9 mouse cellular contexts compared by ENCODE assay signal in genomic region chr6:16359464-16359863, GRCm38 (mm10).
DNase-seq lines count a peak whose midpoint lies in the region; ATAC-seq lines count a peak whose summit lies in the region.
"Had no signal": no experiment of that assay in that cellular context is flagged by ENCODE, and none has a peak within 500 bp of the region (broad histone marks: within the 10 kb centered on the region; RNA-seq: fewer than 3 reads in every experiment).

No protein-coding gene starts in this region.

- H3K9me3 ChIP-seq in heart, embryonic 16.5 days (replicated peaks; ENCODE audit: control insufficient read depth, low read length) = no peaks in the 10 kb centered on the region
- no peaks in the 10 kb centered on the region for H3K9me3 ChIP-seq in embryonic facial prominence, embryonic 11.5 days (replicated peaks; ENCODE audit: control insufficient read depth, low read length)
- H3K9me3 ChIP-seq in hindbrain, embryonic 16.5 days (ENCODE audit: control insufficient read depth, low read length) = no peaks in the 10 kb centered on the region
- H3K9me3 ChIP-seq in midbrain, embryonic 13.5 days = no peaks in the 10 kb centered on the region

- H3K27ac ChIP-seq in heart, embryonic 16.5 days (ENCODE audit: low read length) = no peak overlapping the region
- H3K27ac ChIP-seq in embryonic facial prominence, embryonic 11.5 days (replicated peaks; ENCODE audit: low read depth, low read length) = no peak overlapping the region
- H3K27ac ChIP-seq in hindbrain, embryonic 16.5 days (ENCODE audit: low read depth, low read length) = no peak overlapping the region
- H3K27ac ChIP-seq in midbrain, embryonic 13.5 days = no peak overlapping the region

- peak overlapping the region; percentile 38 for H3K4me3 ChIP-seq in heart, embryonic 16.5 days (ENCODE audit: low read length)
- peak overlapping the region; percentile 16 for H3K4me3 ChIP-seq in embryonic facial prominence, embryonic 11.5 days (ENCODE audit: low read depth, low read length)
- peak overlapping the region; percentile 35 for H3K4me3 ChIP-seq in hindbrain, embryonic 16.5 days (ENCODE audit: low read length)
- H3K4me3 ChIP-seq in midbrain, embryonic 13.5 days (replicated peaks) = peak overlapping the region; percentile 24

- no peaks in the 10 kb centered on the region for H3K36me3 ChIP-seq in heart, embryonic 16.5 days (ENCODE audit: control insufficient read depth, insufficient read depth)
- H3K36me3 ChIP-seq in embryonic facial prominence, embryonic 11.5 days (replicated peaks; ENCODE audit: control insufficient read depth, insufficient read depth, low read depth, low read length) = no peaks in the 10 kb centered on the region
- H3K36me3 ChIP-seq in hindbrain, embryonic 16.5 days (ENCODE audit: control insufficient read depth, insufficient read depth, low read length) = no peaks in the 10 kb centered on the region
- H3K36me3 ChIP-seq in midbrain, embryonic 13.5 days = no peaks in the 10 kb centered on the region

- no peaks in the 10 kb centered on the region for H3K4me1 ChIP-seq in heart, embryonic 16.5 days (ENCODE audit: control insufficient read depth, insufficient read depth, low read length)
- no peaks in the 10 kb centered on the region for H3K4me1 ChIP-seq in embryonic facial prominence, embryonic 11.5 days (ENCODE audit: control insufficient read depth, insufficient read depth, low read length)
- no peaks in the 10 kb centered on the region for H3K4me1 ChIP-seq in hindbrain, embryonic 16.5 days (ENCODE audit: control insufficient read depth, insufficient read depth, low read depth, low read length)
- no peaks in the 10 kb centered on the region for H3K4me1 ChIP-seq in midbrain, embryonic 13.5 days (replicated peaks)

- no peak overlapping the region for H3K9ac ChIP-seq in heart, embryonic 16.5 days (ENCODE audit: low read length)
- H3K9ac ChIP-seq in embryonic facial prominence, embryonic 11.5 days (replicated peaks; ENCODE audit: low read length) = no peak overlapping the region
- H3K9ac ChIP-seq in hindbrain, embryonic 16.5 days (ENCODE audit: low read depth, low read length) = no peak overlapping the region
- no peak overlapping the region for H3K9ac ChIP-seq in midbrain, embryonic 13.5 days (replicated peaks)

- peak overlapping the region; percentile 52 for H3K4me2 ChIP-seq in heart, embryonic 16.5 days (ENCODE audit: low read depth, low read length)
- H3K4me2 ChIP-seq in embryonic facial prominence, embryonic 11.5 days (ENCODE audit: low read depth, low read length) = no peak overlapping the region; the same call in 1 of the 2 replicates
- peak overlapping the region; percentile 44 for H3K4me2 ChIP-seq in hindbrain, embryonic 16.5 days (ENCODE audit: low read length)
- peak overlapping the region; percentile 46 for H3K4me2 ChIP-seq in midbrain, embryonic 13.5 days (replicated peaks)

- 80% methylated on average over 6 of the region's 7 CpGs for WGBS in heart, embryonic 16.5 days
- 84% methylated on average over 3 of the region's 7 CpGs for WGBS in embryonic facial prominence, embryonic 11.5 days
- WGBS in hindbrain, embryonic 16.5 days = 78% methylated on average over 3 of the region's 7 CpGs
- 61% methylated on average over 6 of the region's 7 CpGs for WGBS in midbrain, embryonic 13.5 days

- ATAC-seq in heart, embryonic 16.5 days (replicated peaks; ENCODE audit: extremely low read depth, insufficient read depth, low FRiP score) = no peak
- ATAC-seq in embryonic facial prominence, embryonic 11.5 days (replicated peaks; ENCODE audit: insufficient number of reproducible peaks, low FRiP score, low TSS enrichment, low read depth) = no peak
- peak; percentile 64; the same call in 1 of the 2 replicates for ATAC-seq in hindbrain, embryonic 16.5 days
- ATAC-seq in midbrain, embryonic 13.5 days = peak; percentile 66
- no peak for ATAC-seq in inflammation-experienced regulatory T-cells, adult 6 months
- no peak for ATAC-seq in monocyte, adult 5-6 weeks (replicated peaks; ENCODE audit: insufficient number of reproducible peaks, low FRiP score, low TSS enrichment, poor library complexity, severe bottlenecking)

- no peak for DNase-seq in heart, adult 9 months (ENCODE audit: low spot score in 2 of 2)
- no peak for DNase-seq in embryonic facial prominence, embryonic 11.5 days (ENCODE audit: low spot score)
- DNase-seq in kidney, postnatal 36 days = no peak
- DNase-seq: adrenal gland, postnatal 14 days had no signal

- H3K27me3 ChIP-seq in heart, embryonic 16.5 days (ENCODE audit: control insufficient read depth, insufficient read depth, low read length) = no peaks in the 10 kb centered on the region
- no peaks in the 10 kb centered on the region for H3K27me3 ChIP-seq in embryonic facial prominence, embryonic 11.5 days (ENCODE audit: control insufficient read depth, insufficient read depth, low read length)
- no peaks in the 10 kb centered on the region for H3K27me3 ChIP-seq in hindbrain, embryonic 16.5 days (replicated peaks; ENCODE audit: control insufficient read depth, insufficient read depth, low read length)
- no peaks in the 10 kb centered on the region for H3K27me3 ChIP-seq in midbrain, embryonic 13.5 days

Comparison
In these comparisons a context has a peak if more than half of its experiments do, and no peak if none do; other contexts are left out.
1. ATAC-seq: peak in hindbrain, embryonic 16.5 days (single experiment) and midbrain, embryonic 13.5 days (single experiment); none in heart, embryonic 16.5 days (single experiment), embryonic facial prominence, embryonic 11.5 days (single experiment), inflammation-experienced regulatory T-cells, adult 6 months (single experiment) and monocyte, adult 5-6 weeks (single experiment).
2. Peak in every context shown above with its lines, with median percentiles within 50 percentile points of each other: H3K4me3 ChIP-seq.